Mouse (Mus musculus) forebrain, postnatal 0 days (tissue): ENCODE results near the gene Kcnh1. TPM values are rescaled to one million over a fixed set of nuclear protein-coding genes. Genes with fewer than 3 reads are reported as not detected.

Experiments
- ATAC-seq: fragments of 200-750 bp; cut with Nextera tagmentation; 2 replicates; pipeline ENCODE4 v1.8.0; 2017; ENCODE audit warnings: mild to moderate bottlenecking, moderate library complexity
- DNase-seq: peaks from one replicate; pipeline ENCODE4 v3.0.0-alpha.2; 2015
- H3K27ac ChIP-seq: fragments of 300-500 bp; sonication (generic); 2 replicates; pipeline ENCODE4 v1.5.1; 2014; ENCODE audit warnings: low read depth, mild to moderate bottlenecking, antibody characterized with exemption, low read length, moderate library complexity, mixed read lengths
- H3K27me3 ChIP-seq: fragments of 300-500 bp; sonication (generic); 2 replicates; pipeline ENCODE4 v1.6.1; 2014; ENCODE audit warnings: mild to moderate bottlenecking, low read length, mixed read lengths; ENCODE audit not compliant: insufficient read depth
- H3K36me3 ChIP-seq: fragments of 300-500 bp; sonication (generic); 2 replicates; pipeline ENCODE4 v1.6.1; 2014; ENCODE audit warnings: mild to moderate bottlenecking, moderate library complexity; ENCODE audit not compliant: insufficient read depth
- H3K4me1 ChIP-seq: fragments of 300-500 bp; sonication (generic); 2 replicates; pipeline ENCODE4 v1.6.1; 2014; ENCODE audit warnings: antibody characterized with exemption; ENCODE audit not compliant: insufficient read depth
- H3K4me2 ChIP-seq: fragments of 300-500 bp; sonication (generic); 2 replicates; pipeline ENCODE4 v1.6.1; 2014; ENCODE audit warnings: low read depth, mild to moderate bottlenecking, moderate library complexity
- H3K4me3 ChIP-seq: fragments of 300-500 bp; sonication (generic); 2 replicates; pipeline ENCODE4 v1.5.1; 2014; ENCODE audit warnings: low read depth, low read length, mixed read lengths
- H3K9ac ChIP-seq: fragments of 300-500 bp; sonication (generic); 2 replicates; pipeline ENCODE4 v1.6.1; 2014; ENCODE audit warnings: mild to moderate bottlenecking
- H3K9me3 ChIP-seq: fragments of 300-500 bp; sonication (generic); 2 replicates; pipeline ENCODE4 v1.6.1; 2016; ENCODE audit warnings: low read length
- CTCF ChIP-seq: sonication (generic); IDR thresholded peaks from 2 replicates; pipeline ENCODE4 v1.5.1; 2016; ENCODE audit warnings: antibody characterized with exemption, control low read depth, low read depth
- WGBS: fragments of 180-500 bp; shearing (Covaris S2); extraction: QIAGEN DNeasy Blood & Tissue Kit; methylation state at CpG from one replicate; pipeline ENCODE4 v1.1.7; 2014; 5-methylcytosine and 5-hydroxymethylcytosine counted together
- polyA plus RNA-seq: library from polyadenylated mRNA; unstranded; fragments of >200 nt; fragmentation: Nextera tagmentation; extraction: Ambion mirVana; gene quantifications from 2 replicates; pipeline ENCODE4 v1.2.1, GENCODE M21; 2015
- total RNA-seq: library from RNA; depleted of rRNA; stranded (reverse); fragments of >200 nt; gene quantifications from 2 replicates; pipeline ENCODE4 v1.2.3, GENCODE M21; 2014; rRNA removed

The Kcnh1 gene
- 5.6 and 5.7 TPM in 2 replicates for total RNA-seq
- polyA plus RNA-seq = 1.9 and 2.3 TPM in 2 replicates

GRCm38 (mm10) chr1:192190508-192191321 lies at the start of gene Kcnh1:
Gene Kcnh1, plus strand, starts transcription at chr1:192190774.
- Histone ChIP-seq H3K9ac (peak within 1 kb of the TSS; percentile 52), H3K36me3 (no peaks in the 10 kb centered on the region), H3K27ac (no peak within 1 kb of the TSS), H3K27me3 (peaks cover 6% of the 10 kb centered on the region), H3K4me3 (peak within 1 kb of the TSS; percentile 58), H3K4me2 (peak within 1 kb of the TSS; percentile 74), H3K4me1 (no peaks in the 10 kb centered on the region), H3K9me3 (no peaks in the 10 kb centered on the region)
- DNase-seq = peak; percentile 91
- peak; percentile 97 for TF ChIP-seq CTCF
- ATAC-seq = peak; percentile 97
- 2% methylated on average over 69 of the region's 73 CpGs for WGBS

- Histone ChIP-seq H3K4me2 (no peak overlapping the region), H3K36me3 (no peaks in the 10 kb centered on the region), H3K27ac (no peak overlapping the region), H3K9me3 (no peaks in the 10 kb centered on the region), H3K9ac (no peak overlapping the region), H3K4me1 (no peaks in the 10 kb centered on the region), H3K4me3 (no peak overlapping the region), H3K27me3 (no peaks in the 10 kb centered on the region)
- no peak for ATAC-seq
- DNase-seq = no peak
- no peak for TF ChIP-seq CTCF
- 94% methylated on average over 4 of the region's 4 CpGs for WGBS
Measured at GRCm38 (mm10) chr1:192151179-192151578, 39.4 kb upstream of the Kcnh1 start.

- no peaks in the 10 kb centered on the region for H3K27me3 ChIP-seq
- WGBS = 89% methylated on average over 3 of the region's 3 CpGs
- H3K27ac ChIP-seq = no peak overlapping the region
- H3K9me3 ChIP-seq = no peaks in the 10 kb centered on the region
- H3K36me3 ChIP-seq = no peaks in the 10 kb centered on the region
- H3K9ac ChIP-seq = no peak overlapping the region
- no peak overlapping the region for H3K4me3 ChIP-seq
- TF ChIP-seq CTCF = no peak
- no peak overlapping the region for H3K4me2 ChIP-seq
- H3K4me1 ChIP-seq = no peaks in the 10 kb centered on the region
- DNase-seq = no peak
- no peak for ATAC-seq
Measured at GRCm38 (mm10) chr1:192171477-192171876, 19.1 kb upstream of the Kcnh1 start.

GRCm38 (mm10) chr1:192179877-192180276 lies 10.7 kb upstream of the Kcnh1 start:
- Histone ChIP-seq H3K9me3 (no peaks in the 10 kb centered on the region), H3K4me2 (no peak overlapping the region), H3K27ac (no peak overlapping the region), H3K4me3 (no peak overlapping the region), H3K36me3 (no peaks in the 10 kb centered on the region), H3K27me3 (no peaks in the 10 kb centered on the region), H3K4me1 (no peaks in the 10 kb centered on the region), H3K9ac (no peak overlapping the region)
- ATAC-seq (no peak), DNase-seq (no peak)
- 73% methylated on average over 3 of the region's 3 CpGs for whole genome bisulfite sequencing
- no peak for TF ChIP-seq CTCF

GRCm38 (mm10) chr1:192181696-192182257 lies 8.8 kb upstream of the Kcnh1 start:
- no peak for ATAC-seq
- 88% methylated on average over 4 of the region's 4 CpGs for WGBS
- no peaks in the 10 kb centered on the region for H3K36me3 ChIP-seq
- no peak for DNase-seq
- no peaks in the 10 kb centered on the region for H3K27me3 ChIP-seq
- no peak overlapping the region for H3K4me2 ChIP-seq
- TF ChIP-seq CTCF = no peak
- H3K27ac ChIP-seq = no peak overlapping the region
- no peaks in the 10 kb centered on the region for H3K4me1 ChIP-seq
- no peak overlapping the region for H3K4me3 ChIP-seq
- no peak overlapping the region for H3K9ac ChIP-seq
- no peaks in the 10 kb centered on the region for H3K9me3 ChIP-seq

- peaks cover 6% of the 10 kb centered on the region for H3K27me3 ChIP-seq
- peak; percentile 92 for TF ChIP-seq CTCF
- no peaks in the 10 kb centered on the region for H3K9me3 ChIP-seq
- H3K9ac ChIP-seq = no peak overlapping the region
- DNase-seq (peak; percentile 85), ATAC-seq (peak; percentile 46; the same call in 1 of the 2 replicates)
- no peaks in the 10 kb centered on the region for H3K36me3 ChIP-seq
- H3K4me3 ChIP-seq = no peak overlapping the region
- H3K4me2 ChIP-seq = no peak overlapping the region
- no peaks in the 10 kb centered on the region for H3K4me1 ChIP-seq
- 6% methylated on average over 4 of the region's 4 CpGs for WGBS
- H3K27ac ChIP-seq = no peak overlapping the region
Measured at GRCm38 (mm10) chr1:192189056-192189455, 1.5 kb upstream of the Kcnh1 start.

GRCm38 (mm10) chr1:192189771-192190170 lies 803 bp upstream of the Kcnh1 start:
- no peak for TF ChIP-seq CTCF
- Histone ChIP-seq H3K9ac (no peak overlapping the region), H3K4me3 (no peak overlapping the region), H3K4me2 (no peak overlapping the region), H3K9me3 (no peaks in the 10 kb centered on the region), H3K27ac (no peak overlapping the region), H3K27me3 (peaks cover 6% of the 10 kb centered on the region), H3K4me1 (no peaks in the 10 kb centered on the region), H3K36me3 (no peaks in the 10 kb centered on the region)
- no peak for DNase-seq
- WGBS = 75% methylated on average over 11 of the region's 11 CpGs
- no peak for ATAC-seq
